Mouse (Mus musculus) heart, adult 2 months (tissue): ENCODE results near the gene Prm1. TPM values are rescaled to one million over a fixed set of nuclear protein-coding genes. Genes with fewer than 3 reads are reported as not detected.

Experiments used
- DNase-seq, 2 experiments: peaks; one replicate each; pipeline ENCODE4 v3.0.0; 2021
- H3K27ac ChIP-seq: fragments of 200-600 bp; 2 replicates; pipeline ENCODE4 v1.8.1; 2022
- H3K27me3 ChIP-seq: fragments of 200-500 bp; 2 replicates; pipeline ENCODE4 v1.6.1; 2012; ENCODE audit warnings: mild to moderate bottlenecking, low read length, inconsistent platforms, mixed read lengths; ENCODE audit not compliant: control insufficient read depth, insufficient read depth
- H3K36me3 ChIP-seq: fragments of 200-500 bp; 2 replicates; pipeline ENCODE4 v1.6.1; 2012; ENCODE audit warnings: low read length, inconsistent platforms; ENCODE audit not compliant: control insufficient read depth, insufficient read depth
- H3K4me1 ChIP-seq: fragments of 200-500 bp; 2 replicates; pipeline ENCODE4 v1.6.1; 2011; ENCODE audit warnings: low read length; ENCODE audit not compliant: control insufficient read depth, insufficient read depth
- H3K4me3 ChIP-seq: fragments of 200-600 bp; 2 replicates; pipeline ENCODE4 v1.8.1; 2022
- H3K79me2 ChIP-seq: fragments of 200-500 bp; replicated peaks from 2 replicates; pipeline ENCODE4 v1.6.1; 2012; ENCODE audit warnings: mild to moderate bottlenecking, inconsistent platforms, low read length, moderate library complexity, mixed read lengths; ENCODE audit not compliant: control insufficient read depth, insufficient read depth
- H3K9ac ChIP-seq: fragments of 200-500 bp; 2 replicates; pipeline ENCODE4 v1.6.1; 2012; ENCODE audit warnings: low read depth, mild to moderate bottlenecking, control low read depth, inconsistent platforms, low read length, mixed read lengths
- CTCF ChIP-seq: fragments of 200-600 bp; IDR thresholded peaks from 2 replicates; pipeline ENCODE4 v1.8.1; 2022; ENCODE audit warnings: antibody characterized with exemption, mild to moderate bottlenecking, moderate library complexity
- EP300 ChIP-seq: fragments of 200-500 bp; IDR thresholded peaks from 2 replicates; pipeline ENCODE4 v1.6.1; 2011; ENCODE audit warnings: low read depth, low read length, control low read depth; ENCODE audit not compliant: insufficient read depth
- POLR2A ChIP-seq: fragments of 200-500 bp; IDR thresholded peaks from 2 replicates; pipeline ENCODE4 v1.6.1; 2011; ENCODE audit warnings: mild to moderate bottlenecking, low read depth, low read length, control low read depth; ENCODE audit not compliant: insufficient read depth
- WGBS: fragments of 180-500 bp; shearing (Covaris S2); methylation state at CpG from one replicate; pipeline ENCODE4 v1.1.7; 2018; 5-methylcytosine and 5-hydroxymethylcytosine counted together
- intact Hi-C: fragments of 180-260 bp; cut with DNase I; formaldehyde crosslinking; loops from one replicate; pipeline ENCODE4 v1.15.1; 2025
- polyA plus RNA-seq: library from polyadenylated mRNA; depleted of rRNA; stranded (reverse); fragments of >200 nt; gene quantifications from 2 replicates; pipeline ENCODE4 v1.2.3, GENCODE M21; 2012; rRNA removed
- total RNA-seq, 2 experiments: library from RNA; stranded (reverse); gene quantifications; 2 replicates each; pipeline ENCODE4 v1.2.3; 2021

Gene Prm1
- total and polyA plus RNA-seq, 3 experiments: 4.7 TPM; not detected in 2

DNA sequence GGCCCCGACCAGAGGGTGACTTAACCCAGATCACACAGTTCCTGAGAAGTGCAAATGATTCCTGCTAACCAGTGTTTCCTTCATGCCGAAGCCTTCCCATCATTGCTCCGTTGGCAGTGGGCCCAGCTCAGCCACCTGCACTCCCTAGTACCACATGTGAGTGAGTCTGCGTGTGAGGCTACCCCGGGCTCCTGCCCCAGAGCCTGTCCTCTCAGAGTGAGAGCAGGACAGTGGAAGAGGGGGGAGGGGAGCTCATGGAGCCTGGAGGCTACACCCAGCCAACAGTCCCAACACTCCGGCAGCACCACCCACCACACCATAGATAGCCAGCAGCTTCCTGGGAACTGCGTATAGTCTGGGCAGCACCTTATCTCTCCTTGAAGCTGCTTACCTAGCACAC, 55.8 kb downstream of the Prm1 start:
- Histone ChIP-seq H3K4me3 (no peak overlapping the region), H3K79me2 (no peaks in the 10 kb centered on the region), H3K27ac (no peak overlapping the region), H3K27me3 (no peaks in the 10 kb centered on the region), H3K4me1 (no peaks in the 10 kb centered on the region), H3K9ac (no peak overlapping the region), H3K36me3 (no peaks in the 10 kb centered on the region)
- no peak for DNase-seq
- intact Hi-C loops: no loop called here
- WGBS: 25% methylated on average over 7 of the region's 7 CpGs
- TF ChIP-seq EP300 (no peak), CTCF (no peak), POLR2A (no peak)

DNA sequence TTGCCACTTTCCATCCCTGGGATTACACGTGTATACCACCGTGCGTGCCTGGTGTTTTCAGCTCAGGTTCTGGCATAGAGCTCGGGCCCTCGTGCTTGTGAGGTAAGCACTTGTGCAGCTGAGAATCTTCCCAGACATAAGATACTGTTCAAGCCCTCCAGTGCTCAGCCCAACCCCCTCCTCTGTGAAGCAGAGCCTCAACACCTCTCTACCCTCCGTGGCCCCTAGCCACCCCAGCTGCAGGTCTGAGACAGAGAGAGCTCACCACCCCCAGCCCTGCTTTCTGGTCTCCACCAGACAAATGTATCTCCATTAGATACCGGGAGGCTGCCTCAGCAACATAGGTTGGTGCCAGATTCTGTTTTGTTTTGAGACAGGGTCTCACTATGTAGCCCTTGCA, 56.4 kb downstream of the Prm1 start:
- H3K4me1 ChIP-seq: no peaks in the 10 kb centered on the region
- DNase-seq: no peak
- no peaks in the 10 kb centered on the region for H3K36me3 ChIP-seq
- no peak overlapping the region for H3K27ac ChIP-seq
- H3K79me2 ChIP-seq: no peaks in the 10 kb centered on the region
- intact Hi-C loops: no loop called here
- no peak overlapping the region for H3K4me3 ChIP-seq
- no peak overlapping the region for H3K9ac ChIP-seq
- no peaks in the 10 kb centered on the region for H3K27me3 ChIP-seq
- 58% methylated on average over 7 of the region's 7 CpGs for WGBS
- TF ChIP-seq EP300: no peak

Other genes with a start within 250 kb of the Prm1 start
- under 1 TPM; 0.34 to 0.48 TPM for gene Socs1, start 20.3 kb downstream of the Prm1 start, total RNA-seq
- 0.94 and 1.2 TPM in 2 replicates for gene Socs1, start 20.3 kb downstream of the Prm1 start, polyA plus RNA-seq
- not detected for gene Tnp2, start 17.2 kb downstream of the Prm1 start, total RNA-seq
- 4.9 and 6.8 TPM in 2 replicates for gene Tnp2, start 17.2 kb downstream of the Prm1 start, polyA plus RNA-seq
- not detected for gene Prm3, start 14.9 kb downstream of the Prm1 start, total RNA-seq
- 0.41 TPM in 1 of 2 replicates, not detected in the other for gene Prm3, start 14.9 kb downstream of the Prm1 start, polyA plus RNA-seq
- gene Prm2, start 9.7 kb downstream of the Prm1 start, total RNA-seq: not detected
- gene Prm2, start 9.7 kb downstream of the Prm1 start, polyA plus RNA-seq: 4.9 and 5.7 TPM in 2 replicates
- not detected for gene Gm11172, start 7.1 kb upstream of the Prm1 start, total RNA-seq
- gene Gm11172, start 7.1 kb upstream of the Prm1 start, polyA plus RNA-seq: not detected in 2 replicates
- under 1 TPM; 0.26 to 0.30 TPM for gene Rmi2, start 29.2 kb upstream of the Prm1 start, total RNA-seq
- 0.45 and 0.47 TPM in 2 replicates for gene Rmi2, start 29.2 kb upstream of the Prm1 start, polyA plus RNA-seq